ENCODE assay signal across 19 mouse cellular contexts in genomic region chr8:64176931-64177330, GRCm38 (mm10). TPM values are rescaled to one million over a fixed set of nuclear protein-coding genes. Genes with fewer than 3 reads are reported as not detected.
DNase-seq lines count a peak whose midpoint lies in the region; ATAC-seq lines count a peak whose summit lies in the region.
"Had no signal": no experiment of that assay in that cellular context is flagged by ENCODE, and none has a peak within 500 bp of the region (broad histone marks: within the 10 kb centered on the region; RNA-seq: fewer than 3 reads in every experiment).

No protein-coding gene starts in this region.

- no peak overlapping the region for H3K9ac ChIP-seq in hindbrain, embryonic 14.5 days
- H3K9ac ChIP-seq: embryonic facial prominence, embryonic 12.5 days; forebrain, embryonic 13.5 days had no signal

- ATAC-seq in hindbrain, embryonic 14.5 days (ENCODE audit: low FRiP score): no peak
- ATAC-seq: activated CD4-positive, CD25-positive, alpha-beta regulatory T cell, adult 4 months; forebrain, embryonic 13.5 days; forebrain, embryonic 16.5 days; Patski had no signal

- H3K27me3 ChIP-seq in hindbrain, embryonic 14.5 days (ENCODE audit: control insufficient read depth, insufficient read depth, low read length): no peaks in the 10 kb centered on the region
- H3K27me3 ChIP-seq: embryonic facial prominence, embryonic 12.5 days; forebrain, embryonic 13.5 days had no signal

- no peaks in the 10 kb centered on the region for H3K36me3 ChIP-seq in hindbrain, embryonic 14.5 days (replicated peaks; ENCODE audit: control insufficient read depth, insufficient read depth)
- H3K36me3 ChIP-seq: embryonic facial prominence, embryonic 10.5 days; embryonic facial prominence, embryonic 12.5 days had no signal

- WGBS in hindbrain, embryonic 14.5 days: 91% methylated on average over 2 of the region's 2 CpGs

- no peak overlapping the region for H3K4me3 ChIP-seq in hindbrain, embryonic 14.5 days (replicated peaks; ENCODE audit: low read length)
- H3K4me3 ChIP-seq: embryonic facial prominence, embryonic 10.5 days; embryonic facial prominence, embryonic 12.5 days; forebrain, embryonic 13.5 days had no signal

- H3K27ac ChIP-seq in hindbrain, embryonic 14.5 days: no peak overlapping the region
- H3K27ac ChIP-seq: embryonic facial prominence, embryonic 10.5 days; embryonic facial prominence, embryonic 12.5 days; forebrain, embryonic 13.5 days had no signal

- H3K9me3 ChIP-seq in hindbrain, embryonic 14.5 days (ENCODE audit: control insufficient read depth, low read length): no peaks in the 10 kb centered on the region
- H3K9me3 ChIP-seq: embryonic facial prominence, embryonic 10.5 days; embryonic facial prominence, embryonic 12.5 days; forebrain, embryonic 13.5 days had no signal

- intact Hi-C loops in left cerebral cortex, postnatal 4 days (cut with DNase I): no loop called here
- intact Hi-C loops in left cerebral cortex, postnatal 10 days (cut with DNase I): no loop called here

- no peaks in the 10 kb centered on the region for H3K4me1 ChIP-seq in hindbrain, embryonic 14.5 days (replicated peaks; ENCODE audit: control insufficient read depth, insufficient read depth, low read length)
- H3K4me1 ChIP-seq: embryonic facial prominence, embryonic 10.5 days; embryonic facial prominence, embryonic 12.5 days; forebrain, embryonic 13.5 days had no signal

- DNase-seq in adrenal gland, postnatal 14 days: peak; percentile 6
- DNase-seq in adrenal gland, postnatal 10 days: no peak
- DNase-seq in left cerebral cortex, postnatal 4 days: peak; percentile 3
- no peak for DNase-seq in left cerebral cortex, postnatal 10 days (ENCODE audit: extremely low spot score in 1 of 2, low spot score in 2 of 2)
- peak; percentile 1 for DNase-seq in 416B (ENCODE audit: low read depth)
- no peak for DNase-seq in spleen, postnatal 10 days (ENCODE audit: low spot score in 2 of 2)
- DNase-seq in hindbrain, embryonic 14.5 days (ENCODE audit: low spot score): no peak
- DNase-seq: cerebellum, adult 11 months; cerebellum, adult 18-20 months; cerebellum, adult 8-10 months; cerebellum, adult 9-11 months; cerebellum, postnatal 25 days had no signal

- H3K4me2 ChIP-seq in hindbrain, embryonic 14.5 days (replicated peaks): no peak overlapping the region
- H3K4me2 ChIP-seq: embryonic facial prominence, embryonic 12.5 days; forebrain, embryonic 13.5 days had no signal

RNA-seq across cellular contexts. Expression of gene Tll1, which starts 29.1 kb away (rescaled TPM):
- 1.0 and 1.5 TPM in 2 replicates for total RNA-seq in adrenal gland, postnatal 14 days (2021)
- 1 to 10 TPM; 1.2 to 1.8 TPM for total RNA-seq in adrenal gland, postnatal 10 days (2021)
- 1 to 10 TPM; 3.4 to 4.5 TPM for total RNA-seq in left cerebral cortex, postnatal 4 days (2021)
- total RNA-seq in left cerebral cortex, postnatal 10 days (2021): 1 to 10 TPM; 5.3 to 5.7 TPM
- 3.4 and 3.5 TPM in 2 replicates for polyA plus RNA-seq in hindbrain, embryonic 14.5 days (2014; fragmentation: Nextera tagmentation; extraction: Ambion mirVana)
- total RNA-seq: MEL had no signal
- polyA plus RNA-seq: activated CD4-positive, CD25-positive, alpha-beta regulatory T cell, adult 4 months had no signal

Comparison
In these comparisons a context has a peak if more than half of its experiments do, and no peak if none do; other contexts are left out.
1. DNase-seq: peak in adrenal gland, postnatal 14 days (single experiment), left cerebral cortex, postnatal 4 days (single experiment) and 416B (single experiment); none in adrenal gland, postnatal 10 days (single experiment), left cerebral cortex, postnatal 10 days (0 of 2), spleen, postnatal 10 days (0 of 2) and hindbrain, embryonic 14.5 days (single experiment).